Mouse (Mus musculus): ENCODE results near the gene Zzz3.

GRCm38 (mm10) chr3:152477796-152478527 is 82.7 kb downstream of the Zzz3 start:
- TF ChIP-seq GATA1 (IDR thresholded peaks at IDR 0.05; ENCODE audit: low read length) (no peak), TAL1 (IDR thresholded peaks at IDR 0.05; ENCODE audit: low read length) (no peak)

All from erythroblast, embryonic 14.5 days (primary cell).